Mouse (Mus musculus): Measurements from ENCODE around the gene Pigs.

Gene Pigs

GRCm38 (mm10) chr11:78363309-78364007 lies 35.2 kb downstream of the Pigs start:
- in situ Hi-C loops (cut with MboI; ENCODE audit: low sequenced_read_pairs): no loop called here

- in situ Hi-C loops (cut with MboI; ENCODE audit: low sequenced_read_pairs): no loop called here
Measured at GRCm38 (mm10) chr11:78364103-78364502, 35.9 kb downstream of the Pigs start.

DNA sequence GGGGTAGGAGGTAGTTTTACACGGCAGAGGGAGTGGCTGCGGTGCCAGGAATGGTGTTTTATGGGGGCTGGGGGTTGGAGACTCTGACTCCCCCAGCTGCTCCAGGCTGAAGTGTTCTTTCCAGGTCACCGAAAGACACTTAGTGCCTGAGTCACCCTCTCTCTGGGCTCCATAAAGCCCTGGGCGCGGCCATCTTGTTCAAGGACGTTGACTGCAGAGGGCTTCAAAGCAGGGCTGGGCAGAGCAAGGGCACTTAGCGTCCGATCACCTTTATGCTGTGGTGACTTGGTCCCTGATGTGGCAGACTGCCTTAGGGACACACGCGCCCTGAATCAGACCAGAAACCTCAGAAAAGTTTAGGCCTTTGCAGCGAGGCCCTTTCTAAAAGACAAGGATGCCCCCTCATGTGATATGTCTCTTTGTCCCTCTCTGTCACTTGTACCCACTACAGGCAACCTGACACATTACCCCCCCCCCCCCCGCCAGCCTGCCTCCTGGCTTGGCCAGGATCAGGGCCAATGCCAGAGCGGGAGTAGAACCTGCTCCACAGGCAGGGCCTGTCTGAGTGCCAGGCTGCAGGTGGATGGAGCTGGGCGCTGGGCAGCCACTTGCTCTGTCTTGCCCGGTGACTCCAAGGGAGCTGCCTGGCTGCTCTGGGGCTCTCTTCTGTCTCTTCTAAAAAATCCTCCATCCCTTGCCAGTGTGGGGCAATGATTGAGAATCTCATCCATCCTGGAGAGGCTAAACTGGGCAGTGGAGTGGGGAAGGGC lies 39.4 kb downstream of the Pigs start:
- in situ Hi-C loops (cut with MboI; ENCODE audit: low sequenced_read_pairs): no loop called here

DNA sequence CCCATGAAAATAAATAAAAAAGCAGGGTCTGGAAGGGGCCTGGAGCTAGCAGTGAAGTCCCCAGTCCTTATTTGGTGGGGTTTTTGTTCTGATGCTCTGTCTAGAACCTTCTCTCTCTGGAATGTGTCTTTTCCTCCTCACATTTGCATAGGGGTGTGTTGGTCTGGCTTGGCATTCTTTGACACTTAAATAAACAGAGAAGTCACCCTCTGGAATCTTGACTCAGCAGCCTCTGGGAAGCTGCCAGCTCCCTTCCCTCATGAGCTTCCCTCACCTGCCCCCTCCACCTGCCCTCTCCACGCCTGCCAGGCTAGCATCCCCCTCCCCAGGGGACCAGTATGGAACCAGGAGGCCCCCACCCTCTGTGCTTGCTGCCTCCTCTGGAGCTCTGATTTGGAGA lies 42.2 kb downstream of the Pigs start:
- in situ Hi-C loops (cut with MboI; ENCODE audit: low sequenced_read_pairs): no loop called here

DNA sequence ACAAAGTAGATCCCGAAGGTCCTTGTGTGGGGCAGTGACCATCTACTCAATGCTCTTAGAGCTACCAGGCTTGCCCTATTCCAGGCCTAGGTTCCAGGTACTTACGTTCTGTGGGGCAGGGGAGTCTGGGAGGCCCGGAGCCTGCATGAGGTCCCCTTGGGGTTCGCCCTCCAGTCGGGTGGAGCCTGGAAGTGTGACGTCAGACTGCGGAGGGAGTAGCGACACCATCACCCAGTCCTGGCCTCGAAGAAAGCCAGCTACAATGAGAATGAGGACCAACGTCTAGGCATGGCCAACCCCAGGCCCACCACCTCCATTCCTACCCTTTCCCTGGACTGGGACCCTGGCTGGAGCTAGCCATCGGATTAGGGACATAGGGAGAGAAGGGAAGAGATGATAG lies 43.5 kb downstream of the Pigs start:
- in situ Hi-C loops (cut with MboI; ENCODE audit: low sequenced_read_pairs): no loop called here

DNA sequence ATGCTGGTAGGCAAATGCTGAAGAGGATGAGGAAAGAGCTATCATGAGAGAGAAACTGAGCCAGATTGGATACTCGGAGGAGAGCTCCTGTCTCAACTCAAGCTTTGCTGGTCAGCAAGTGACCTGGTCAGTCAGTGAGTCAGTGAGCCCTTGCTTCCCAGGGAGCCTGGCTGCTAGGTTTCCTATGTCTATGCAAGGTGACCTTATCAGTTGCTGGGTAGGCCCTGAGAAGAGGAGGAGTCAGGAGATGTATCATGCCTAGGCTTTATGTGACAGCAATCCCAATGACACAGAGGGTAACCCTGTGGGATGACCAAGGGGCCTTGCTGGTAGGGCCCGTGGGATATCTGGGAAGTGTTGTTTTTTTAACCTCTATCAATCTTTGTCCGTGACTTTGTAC lies 44.0 kb downstream of the Pigs start:
- in situ Hi-C loops (cut with MboI; ENCODE audit: low sequenced_read_pairs): no loop called here

- in situ Hi-C loops (cut with MboI; ENCODE audit: low sequenced_read_pairs): no loop called here
Measured at GRCm38 (mm10) chr11:78372610-78373009, 44.4 kb downstream of the Pigs start.

- in situ Hi-C loops (cut with MboI; ENCODE audit: low sequenced_read_pairs): no loop called here
Measured at GRCm38 (mm10) chr11:78374147-78374546, 45.9 kb downstream of the Pigs start.

- in situ Hi-C loops (cut with MboI; ENCODE audit: low sequenced_read_pairs): no loop called here
Measured at GRCm38 (mm10) chr11:78377549-78378159, 49.4 kb downstream of the Pigs start.

DNA sequence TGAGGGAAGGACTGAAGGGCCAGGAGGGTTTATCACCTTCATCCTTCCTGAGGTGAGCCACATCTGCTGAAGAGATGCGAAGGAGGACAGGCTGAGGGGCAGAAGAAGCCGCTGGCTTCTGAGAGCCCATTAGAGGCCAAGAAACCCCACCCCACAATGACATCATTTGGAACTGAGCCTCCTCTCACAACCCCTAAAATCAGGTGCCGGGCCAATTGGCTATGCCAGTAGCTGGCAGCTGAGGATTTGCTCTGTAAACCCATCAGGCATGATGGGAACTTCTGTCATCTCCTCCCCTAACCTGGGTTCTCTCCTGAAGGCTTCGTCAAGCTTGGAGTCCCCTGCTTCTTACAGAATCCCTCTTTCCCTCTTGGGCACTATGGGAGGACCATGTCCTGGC lies 52.1 kb downstream of the Pigs start:
- in situ Hi-C loops (cut with MboI; ENCODE audit: low sequenced_read_pairs): no loop called here

DNA sequence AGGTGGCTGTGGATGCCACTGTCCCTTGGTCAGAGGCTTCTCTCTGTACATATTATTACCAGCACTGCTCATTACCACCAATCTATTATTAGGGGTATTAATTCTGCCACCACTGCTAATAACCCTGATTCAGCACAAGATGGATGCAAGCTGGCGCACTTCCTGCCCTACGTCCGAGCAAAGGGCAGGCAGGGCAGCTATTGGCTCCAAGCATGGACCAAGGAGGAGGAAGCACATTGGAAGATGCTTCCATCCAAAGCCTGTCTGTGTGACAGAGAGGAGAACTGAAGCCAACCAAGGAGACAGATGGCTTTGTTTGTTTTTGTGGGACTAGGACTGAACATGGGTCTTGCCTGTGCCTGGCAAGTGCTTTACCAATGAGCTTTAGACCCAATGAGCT lies 52.8 kb downstream of the Pigs start:
- in situ Hi-C loops (cut with MboI; ENCODE audit: low sequenced_read_pairs): no loop called here

DNA sequence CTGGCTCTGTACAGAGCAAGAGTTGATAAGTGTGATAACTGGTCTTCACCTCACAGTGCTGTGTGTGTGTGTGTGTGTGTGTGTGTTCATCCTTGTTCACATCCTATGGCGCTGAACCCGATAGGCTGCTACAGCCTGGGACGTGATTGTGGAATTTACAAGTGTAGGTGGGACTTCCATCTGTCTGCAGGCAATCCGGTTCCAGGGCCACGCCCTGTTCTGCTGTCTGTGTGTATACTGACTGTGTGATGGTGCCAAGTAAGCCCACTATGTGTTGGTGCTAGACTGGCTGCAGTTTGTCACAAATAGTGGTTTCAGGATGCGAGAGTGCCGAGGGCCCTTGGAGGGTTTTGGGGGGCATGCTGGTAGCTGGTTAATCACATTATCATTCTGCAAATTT lies 54.1 kb downstream of the Pigs start:
- in situ Hi-C loops (cut with MboI; ENCODE audit: low sequenced_read_pairs): no loop called here

- in situ Hi-C loops (cut with MboI; ENCODE audit: low sequenced_read_pairs): no loop called here
Measured at GRCm38 (mm10) chr11:78382701-78383100, 54.5 kb downstream of the Pigs start.

- in situ Hi-C loops (cut with MboI; ENCODE audit: low sequenced_read_pairs): no loop called here
Measured at GRCm38 (mm10) chr11:78385776-78386175, 57.6 kb downstream of the Pigs start.

DNA sequence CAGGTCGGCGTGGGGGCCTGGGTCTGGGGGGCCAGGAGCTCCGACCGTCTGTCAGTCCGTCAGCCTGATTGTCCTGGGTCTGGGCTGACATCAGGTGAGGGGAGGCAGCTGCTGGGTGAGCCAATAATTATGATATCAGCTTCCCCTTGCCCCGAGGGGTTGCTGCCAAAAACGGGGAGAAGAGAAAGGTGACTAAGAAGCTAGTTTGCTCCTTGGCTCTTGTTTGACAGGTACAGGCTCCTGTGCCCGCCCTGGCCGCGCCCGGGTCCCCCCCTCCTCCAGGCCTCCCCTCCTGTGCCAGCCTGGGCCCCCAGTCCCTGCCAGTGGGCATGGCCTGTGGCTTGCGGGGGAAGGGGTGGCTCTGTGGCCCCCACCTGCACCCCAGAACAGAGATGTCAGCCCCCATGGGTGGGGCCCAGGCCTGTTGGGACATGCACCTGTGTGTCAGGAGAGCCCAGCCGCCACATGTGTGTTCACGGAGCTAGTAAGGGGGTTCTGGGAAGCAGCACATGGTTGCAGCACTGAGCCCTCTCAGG lies 58.4 kb downstream of the Pigs start, which contains the start of gene Foxn1:
TSS of gene Foxn1 (minus strand) at position 51 of the 536 bp plus-strand sequence.
- in situ Hi-C loops (cut with MboI; ENCODE audit: low sequenced_read_pairs): no loop called here
